Mouse (Mus musculus) kidney, adult 2 months (tissue): ENCODE data around the gene Nsdhl.

Experiments used
- CTCF ChIP-seq: fragments of 200-500 bp; conservative IDR thresholded peaks from 2 replicates; pipeline ENCODE4 v1.5.1; 2011; ENCODE audit warnings: low read depth, mild to moderate bottlenecking, control low read depth, low read length, moderate library complexity, mixed read lengths; ENCODE audit not compliant: insufficient read depth, insufficient read length
- POLR2A ChIP-seq: fragments of 200-500 bp; IDR thresholded peaks from one replicate; pipeline ENCODE4 v1.6.1; 2011; ENCODE audit warnings: low read depth, low read length, control low read depth

DNA sequence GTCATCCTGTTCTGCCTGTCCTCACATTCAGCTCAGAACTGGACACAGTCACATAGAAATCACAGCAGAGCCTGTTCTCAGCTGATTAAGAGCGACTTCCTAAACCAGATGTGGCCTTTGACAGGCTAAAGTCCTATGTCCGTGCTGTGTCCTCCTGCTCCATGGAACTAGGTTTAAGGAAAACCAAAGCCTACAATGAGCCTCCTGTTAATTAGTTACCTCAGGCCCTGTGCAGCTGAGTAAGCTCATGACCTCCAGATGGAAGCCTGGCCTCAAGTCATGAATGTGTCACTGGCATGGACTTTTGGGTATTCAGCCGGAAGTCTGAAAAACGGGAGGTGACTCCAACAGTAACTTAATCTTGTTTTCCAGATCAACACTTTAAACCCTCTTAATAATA, 35.1 kb downstream of the Nsdhl start:
- no peak for TF ChIP-seq CTCF
- no peak for TF ChIP-seq POLR2A
